Mouse (Mus musculus) liver (tissue): ENCODE data around the gene Fggy.
A peak's percentile ranks its signal among the peaks of the same experiment; 100 is the strongest.

ENCODE experiments used
- DNase-seq: peaks from one replicate; pipeline ENCODE4 v3.0.0-alpha.2; 2020; ENCODE audit warnings: mixed read lengths

Gene Fggy

GRCm38 (mm10) chr4:95920448-95920847, 363.1 kb downstream of the Fggy start:
- DNase-seq: no peak

GRCm38 (mm10) chr4:95924210-95925184, 367.2 kb downstream of the Fggy start:
- DNase-seq: peak; percentile 58

- no peak for DNase-seq
Observed at GRCm38 (mm10) chr4:95928846-95929245, 371.5 kb downstream of the Fggy start.

- DNase-seq: no peak
Observed at GRCm38 (mm10) chr4:95929936-95930335, 372.6 kb downstream of the Fggy start.

GRCm38 (mm10) chr4:95931331-95931730, 374.0 kb downstream of the Fggy start:
- DNase-seq: no peak

- DNase-seq: no peak
Observed at GRCm38 (mm10) chr4:95933801-95934356, 376.6 kb downstream of the Fggy start.

- no peak for DNase-seq
Observed at GRCm38 (mm10) chr4:95934384-95935035, 377.2 kb downstream of the Fggy start.

GRCm38 (mm10) chr4:95938701-95939100, 381.4 kb downstream of the Fggy start:
- DNase-seq: no peak

GRCm38 (mm10) chr4:95947896-95948295, 390.6 kb downstream of the Fggy start:
- DNase-seq: no peak

- DNase-seq: no peak
Observed at GRCm38 (mm10) chr4:95953328-95953727, 396.0 kb downstream of the Fggy start.

GRCm38 (mm10) chr4:95966928-95967724, 409.8 kb downstream of the Fggy start, which contains the start of gene Hook1:
Hook1 (plus strand) TSS chr4:95967240.
- peak; percentile 89 for DNase-seq
